33 mouse cellular contexts compared by ENCODE assay signal in the genomic region with DNA sequence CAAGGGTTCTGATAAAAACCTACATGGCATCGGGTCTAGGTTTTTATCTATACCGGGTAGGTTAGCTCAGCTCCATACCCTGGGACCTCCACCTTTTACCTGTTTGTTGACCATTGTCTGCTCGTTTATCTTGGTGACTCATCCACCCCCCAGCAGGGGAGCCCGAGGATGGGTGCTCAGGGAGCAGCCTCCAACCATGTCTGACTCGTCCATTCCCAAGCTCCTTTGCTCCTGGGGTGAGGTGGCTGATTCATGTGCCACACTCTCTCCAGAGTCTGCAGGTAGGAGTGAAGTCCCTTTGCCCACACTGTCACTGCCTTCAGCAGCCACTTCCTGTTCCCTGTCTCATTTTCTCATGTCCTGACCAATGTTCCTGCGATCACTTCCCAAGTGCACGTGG. TPM values are rescaled to one million over a fixed set of nuclear protein-coding genes. Genes with fewer than 3 reads are reported as not detected.
A peak's percentile ranks its signal among the peaks of the same experiment; 100 is the strongest.
DNase-seq lines count a peak whose midpoint lies in the region; ATAC-seq and TF ChIP-seq lines count a peak whose summit lies in the region.
"Had no signal": no experiment of that assay in that cellular context is flagged by ENCODE, and none has a peak within 500 bp of the region (broad histone marks: within the 10 kb centered on the region; RNA-seq: fewer than 3 reads in every experiment).

No protein-coding gene starts in this region.

- ATAC-seq in limb, embryonic 13.5 days (ENCODE audit: low FRiP score, low read depth): no peak
- no peak for ATAC-seq in Patski
- peak; percentile 41; the same call in 1 of the 2 replicates for ATAC-seq in intestine, postnatal 0 days
- ATAC-seq: activated CD4-positive, CD25-positive, alpha-beta regulatory T cell, adult 4 months; forebrain, embryonic 13.5 days; forebrain, embryonic 16.5 days had no signal

- CTCF ChIA-PET in Patski (lab: Charles Lee): interaction anchor here (2.3 kb wide), 1 partner anchor 23 kb away, joined by 11 read pairs; no protein-coding TSS in a partner anchor

- H3K36me3 ChIP-seq in limb, embryonic 13.5 days: no peaks in the 10 kb centered on the region
- no peaks in the 10 kb centered on the region for H3K36me3 ChIP-seq in limb, embryonic 10.5 days
- H3K36me3 ChIP-seq in intestine, postnatal 0 days (ENCODE audit: control insufficient read depth, insufficient read depth): no peaks in the 10 kb centered on the region
- H3K36me3 ChIP-seq: forebrain, embryonic 10.5 days; G1E; heart, embryonic 10.5 days; heart, embryonic 13.5 days; hindbrain, embryonic 12.5 days; hindbrain, embryonic 15.5 days had no signal

- 85% methylated on average over 7 of the region's 7 CpGs for WGBS in limb, embryonic 13.5 days
- WGBS in limb, embryonic 10.5 days: 84% methylated on average over 7 of the region's 7 CpGs
- 48% methylated on average over 7 of the region's 7 CpGs for WGBS in intestine, postnatal 0 days

- TF ChIP-seq CTCF in Patski (IDR thresholded peaks at IDR 0.05): no peak
- no peak for TF ChIP-seq CTCF in intestine, postnatal 0 days (IDR thresholded peaks at IDR 0.05; ENCODE audit: low read depth)
- TF ChIP-seq CTCF in layer of hippocampus, adult 2 months (conservative IDR thresholded peaks at IDR 0.05): no peak

- POLR2A ChIA-PET in Patski (lab: Charles Lee): no interaction called here

- H3K4me2 ChIP-seq in limb, embryonic 13.5 days (replicated peaks): peak overlapping the region; percentile 43
- H3K4me2 ChIP-seq in intestine, postnatal 0 days (replicated peaks; ENCODE audit: low read depth): no peak overlapping the region
- H3K4me2 ChIP-seq: forebrain, embryonic 13.5 days; heart, embryonic 13.5 days; hindbrain, embryonic 12.5 days; hindbrain, embryonic 15.5 days had no signal

- in situ Hi-C loops in Patski (cut with MboI; ENCODE audit: low pct_unique_long_range_greater_than_20kb): no loop called here

- no peak overlapping the region for H3K27ac ChIP-seq in limb, embryonic 13.5 days
- H3K27ac ChIP-seq in limb, embryonic 10.5 days: no peak overlapping the region
- no peak overlapping the region for H3K27ac ChIP-seq in intestine, postnatal 0 days (ENCODE audit: low read depth, low read length)
- H3K27ac ChIP-seq in layer of hippocampus, adult 2 months: no peak overlapping the region
- H3K27ac ChIP-seq: forebrain, embryonic 10.5 days; forebrain, embryonic 13.5 days; heart, adult 2 months; heart, embryonic 10.5 days; heart, embryonic 13.5 days; hindbrain, embryonic 12.5 days; hindbrain, embryonic 15.5 days had no signal

- H3K4me1 ChIP-seq in limb, embryonic 13.5 days: peaks cover 48% of the 10 kb centered on the region
- peaks cover 46% of the 10 kb centered on the region for H3K4me1 ChIP-seq in limb, embryonic 10.5 days
- 0 out of 2 replicates have a peak, but pooled peaks cover 3% of the 10 kb centered on the region for H3K4me1 ChIP-seq in intestine, postnatal 0 days (replicated peaks; ENCODE audit: control insufficient read depth, insufficient read depth, low read length)
- H3K4me1 ChIP-seq: heart, embryonic 13.5 days had no signal

- DNase-seq in adrenal gland, adult (ENCODE audit: inconsistent age in 2 of 2, low spot score in 1 of 2): peak; percentile 33 to 75
- no peak for DNase-seq in adrenal gland, postnatal 4 days (ENCODE audit: low spot score in 2 of 2)
- no peak for DNase-seq in limb, embryonic 10.5 days (ENCODE audit: low spot score)
- peak; percentile 48 for DNase-seq in Patski (ENCODE audit: low read depth, low spot score)
- DNase-seq in gastrocnemius, postnatal 25 days: no peak
- no peak for DNase-seq in layer of hippocampus, adult 2 months (ENCODE audit: low spot score in 2 of 2)
- DNase-seq: adrenal gland, postnatal 25 days; cerebellum, adult 18-20 months; cerebellum, adult 9-10 months; cerebellum, postnatal 14 days; gastrocnemius, postnatal 14 days; heart, adult 2 months; heart, postnatal 14 days; heart, postnatal 4 days; kidney, adult 11 months had no signal

- H3K9me3 ChIP-seq in limb, embryonic 13.5 days: no peaks in the 10 kb centered on the region
- no peaks in the 10 kb centered on the region for H3K9me3 ChIP-seq in limb, embryonic 10.5 days (replicated peaks)
- no peaks in the 10 kb centered on the region for H3K9me3 ChIP-seq in intestine, postnatal 0 days (ENCODE audit: control insufficient read depth)
- H3K9me3 ChIP-seq: forebrain, embryonic 10.5 days; forebrain, embryonic 13.5 days; G1E; heart, embryonic 10.5 days; heart, embryonic 13.5 days; hindbrain, embryonic 12.5 days; hindbrain, embryonic 15.5 days had no signal

- no peak overlapping the region for H3K9ac ChIP-seq in limb, embryonic 13.5 days
- H3K9ac ChIP-seq in intestine, postnatal 0 days (ENCODE audit: low read depth, low read length): no peak overlapping the region
- H3K9ac ChIP-seq: forebrain, embryonic 13.5 days; heart, embryonic 13.5 days; hindbrain, embryonic 12.5 days; hindbrain, embryonic 15.5 days had no signal

- H3K4me3 ChIP-seq in limb, embryonic 13.5 days: no peak overlapping the region
- H3K4me3 ChIP-seq in limb, embryonic 10.5 days: no peak overlapping the region
- no peak overlapping the region for H3K4me3 ChIP-seq in intestine, postnatal 0 days (ENCODE audit: low read depth, low read length)
- H3K4me3 ChIP-seq in layer of hippocampus, adult 2 months: no peak overlapping the region
- H3K4me3 ChIP-seq: forebrain, embryonic 10.5 days; forebrain, embryonic 13.5 days; heart, adult 2 months; heart, embryonic 10.5 days; heart, embryonic 13.5 days; hindbrain, embryonic 12.5 days; hindbrain, embryonic 15.5 days had no signal

- H3K27me3 ChIP-seq in limb, embryonic 13.5 days: no peaks in the 10 kb centered on the region
- no peaks in the 10 kb centered on the region for H3K27me3 ChIP-seq in limb, embryonic 10.5 days (ENCODE audit: low read depth, poor library complexity, severe bottlenecking)
- H3K27me3 ChIP-seq in Patski: no peaks in the 10 kb centered on the region
- no peaks in the 10 kb centered on the region for H3K27me3 ChIP-seq in intestine, postnatal 0 days (replicated peaks; ENCODE audit: control insufficient read depth, insufficient read depth, low read length)
- H3K27me3 ChIP-seq: CH12.LX; heart, embryonic 13.5 days; hindbrain, embryonic 12.5 days; hindbrain, embryonic 15.5 days had no signal

RNA-seq across cellular contexts. Expression of a gene that starts 33.8 kb away (rescaled TPM):
- total RNA-seq in adrenal gland, postnatal 4 days (2021): not detected
- polyA plus RNA-seq in limb, embryonic 13.5 days (2015; fragmentation: Nextera tagmentation; extraction: Ambion mirVana): not detected in 2 replicates
- not detected in 2 replicates for polyA plus RNA-seq in limb, embryonic 10.5 days (2016; fragmentation: Nextera tagmentation; extraction: Ambion mirVana)
- polyA plus RNA-seq in Patski (2021): not detected
- not detected in 2 replicates for polyA plus RNA-seq in intestine, postnatal 0 days (2015; fragmentation: Nextera tagmentation; extraction: Ambion mirVana)
- not detected for total RNA-seq in gastrocnemius, postnatal 25 days (2021)
- not detected for total RNA-seq in layer of hippocampus, adult 2 months (2021)
- total RNA-seq: adrenal gland, adult 18-20 months; adrenal gland, postnatal 25 days; CH12.LX; G1E; gastrocnemius, adult 18-20 months; gastrocnemius, postnatal 14 days; heart, adult 2 months; heart, postnatal 14 days; heart, postnatal 4 days had no signal
- polyA plus RNA-seq: embryonic facial prominence, embryonic 11.5 days; embryonic facial prominence, embryonic 14.5 days; forebrain, embryonic 10.5 days; forebrain, embryonic 13.5 days; forebrain, embryonic 16.5 days; G1E; gonadal fat pad, adult 2 months; heart, adult 2 months; heart, embryonic 10.5 days; heart, embryonic 13.5 days; heart, embryonic 16.5 days; hindbrain, embryonic 12.5 days; hindbrain, embryonic 15.5 days had no signal

RNA-seq across cellular contexts. Expression of a gene that starts 54.9 kb away (rescaled TPM):
- 100 to 1,000 TPM; 216 to 223 TPM for total RNA-seq in adrenal gland, postnatal 4 days (2021)
- polyA plus RNA-seq in limb, embryonic 13.5 days (2015; fragmentation: Nextera tagmentation; extraction: Ambion mirVana): 41.7 and 46.9 TPM in 2 replicates
- polyA plus RNA-seq in limb, embryonic 10.5 days (2016; fragmentation: Nextera tagmentation; extraction: Ambion mirVana): 55.0 and 61.9 TPM in 2 replicates
- 237 TPM for polyA plus RNA-seq in Patski (2021)
- polyA plus RNA-seq in intestine, postnatal 0 days (2015; fragmentation: Nextera tagmentation; extraction: Ambion mirVana): 20.1 and 20.5 TPM in 2 replicates
- total RNA-seq in gastrocnemius, postnatal 25 days (2021): 10 to 100 TPM; 64.6 to 69.4 TPM
- total RNA-seq in layer of hippocampus, adult 2 months (2021): 10 to 100 TPM; 62.0 to 68.6 TPM

RNA-seq across cellular contexts. Expression of a gene that starts 55.2 kb away (rescaled TPM):
- not detected for total RNA-seq in adrenal gland, postnatal 4 days (2021)
- 10.9 and 12.0 TPM in 2 replicates for polyA plus RNA-seq in limb, embryonic 13.5 days (2015; fragmentation: Nextera tagmentation; extraction: Ambion mirVana)
- 32.5 and 45.1 TPM in 2 replicates for polyA plus RNA-seq in limb, embryonic 10.5 days (2016; fragmentation: Nextera tagmentation; extraction: Ambion mirVana)
- polyA plus RNA-seq in Patski (2021): not detected
- 0.18 TPM in 1 of 2 replicates, not detected in the other for polyA plus RNA-seq in intestine, postnatal 0 days (2015; fragmentation: Nextera tagmentation; extraction: Ambion mirVana)
- total RNA-seq in gastrocnemius, postnatal 25 days (2021): not detected
- not detected for total RNA-seq in layer of hippocampus, adult 2 months (2021)
- total RNA-seq: adrenal gland, adult 18-20 months; adrenal gland, postnatal 25 days; G1E; gastrocnemius, adult 18-20 months; gastrocnemius, postnatal 14 days; heart, adult 2 months; heart, postnatal 14 days; heart, postnatal 4 days had no signal
- polyA plus RNA-seq: activated CD4-positive, CD25-positive, alpha-beta regulatory T cell, adult 4 months; heart, adult 2 months had no signal

Comparison
In these comparisons a context has a peak if more than half of its experiments do, and no peak if none do; other contexts are left out.
1. DNase-seq: peak in adrenal gland, adult (2 of 2) and Patski (single experiment); none in adrenal gland, postnatal 4 days (0 of 2), limb, embryonic 10.5 days (single experiment), gastrocnemius, postnatal 25 days (single experiment) and layer of hippocampus, adult 2 months (0 of 2).
2. RNA of a gene that starts 55.2 kb away (polyA plus RNA-seq): 32.5 to 45.1 TPM in limb, embryonic 10.5 days and 10.9 to 12.0 TPM in limb, embryonic 13.5 days; 0.18 TPM in intestine, postnatal 0 days and not detected in Patski (single experiment); every median in the first group is over 10 times any median in the second.